Mouse (Mus musculus): ENCODE measurements around the gene Igsf9. TPM values are rescaled to one million over a fixed set of nuclear protein-coding genes. Genes with fewer than 3 reads are reported as not detected.

Igsf9 gene
- total RNA-seq, 1 experiment: 45.6 TPM

GRCm38 (mm10) chr1:172540283-172540820, 58.8 kb downstream of the Igsf9 start:
- Histone ChIP-seq H3K9me3 (ENCODE audit: control insufficient read depth, insufficient read depth, low read depth, low read length) (no peaks in the 10 kb centered on the region), H3K36me3 (ENCODE audit: control insufficient read depth, insufficient read depth, low read length, poor library complexity, severe bottlenecking) (no peaks in the 10 kb centered on the region), H3K4me1 (ENCODE audit: control insufficient read depth in 2 of 2, insufficient read depth in 2 of 2, low read length in 2 of 2, poor library complexity in 1 of 2) (0 out of 4 replicates have a peak, but pooled peaks cover 0 to 2% of the 10 kb centered on the region in 2 experiments), H3K4me3 (ENCODE audit: insufficient read depth in 1 of 2, low read depth in 1 of 2, low read length in 2 of 2, poor library complexity in 1 of 2, severe bottlenecking in 1 of 2) (no peak overlapping the region), H3K9ac (ENCODE audit: insufficient read depth, low read depth, low read length, poor library complexity, severe bottlenecking) (no peak overlapping the region), H3K27ac (ENCODE audit: insufficient read depth, low read depth, low read length, poor library complexity, severe bottlenecking) (no peak overlapping the region)
- DNase-seq (ENCODE audit: low read depth, low spot score): no peak
- in situ Hi-C loops (cut with MboI; ENCODE audit: low sequenced_read_pairs in 2 of 2, unreplicated experiment in 2 of 2): no loop called here
- no peak for TF ChIP-seq HCFC1 (IDR thresholded peaks at IDR 0.05; ENCODE audit: borderline replicate concordance, insufficient read depth, low read length)
- no peak for TF ChIP-seq ZC3H11A (IDR thresholded peaks at IDR 0.05; ENCODE audit: borderline replicate concordance, low read depth, low read length)
- TF ChIP-seq MAFK (IDR thresholded peaks at IDR 0.05; ENCODE audit: insufficient read depth, low read depth, low read length): no peak
- TF ChIP-seq CHD2 (IDR thresholded peaks at IDR 0.05; ENCODE audit: low read depth, low read length): no peak
- no peak for TF ChIP-seq ZNF384 (IDR thresholded peaks at IDR 0.05; ENCODE audit: low read depth, low read length)

- Histone ChIP-seq H3K4me1 (ENCODE audit: control insufficient read depth in 2 of 2, insufficient read depth in 2 of 2, low read length in 2 of 2, poor library complexity in 1 of 2) (peaks cover 2 to 11% of the 10 kb centered on the region in 2 experiments; a peak in 3 of 4 replicates), H3K4me3 (ENCODE audit: insufficient read depth in 1 of 2, low read depth in 1 of 2, low read length in 2 of 2, poor library complexity in 1 of 2, severe bottlenecking in 1 of 2) (no peak overlapping the region), H3K36me3 (ENCODE audit: control insufficient read depth, insufficient read depth, low read length, poor library complexity, severe bottlenecking) (no peaks in the 10 kb centered on the region), H3K27ac (ENCODE audit: insufficient read depth, low read depth, low read length, poor library complexity, severe bottlenecking) (no peak overlapping the region), H3K9me3 (ENCODE audit: control insufficient read depth, insufficient read depth, low read depth, low read length) (no peaks in the 10 kb centered on the region), H3K9ac (ENCODE audit: insufficient read depth, low read depth, low read length, poor library complexity, severe bottlenecking) (no peak overlapping the region)
- DNase-seq (ENCODE audit: low read depth, low spot score): no peak
- no peak for TF ChIP-seq CHD2 (IDR thresholded peaks at IDR 0.05; ENCODE audit: low read depth, low read length)
- TF ChIP-seq ZNF384 (IDR thresholded peaks at IDR 0.05; ENCODE audit: low read depth, low read length): no peak
- no peak for TF ChIP-seq HCFC1 (IDR thresholded peaks at IDR 0.05; ENCODE audit: borderline replicate concordance, insufficient read depth, low read length)
- TF ChIP-seq ZC3H11A (IDR thresholded peaks at IDR 0.05; ENCODE audit: borderline replicate concordance, low read depth, low read length): no peak
- no peak for TF ChIP-seq MAFK (IDR thresholded peaks at IDR 0.05; ENCODE audit: insufficient read depth, low read depth, low read length)
- in situ Hi-C loops (cut with MboI; ENCODE audit: low sequenced_read_pairs in 2 of 2, unreplicated experiment in 2 of 2): no loop called here
Observed at GRCm38 (mm10) chr1:172546062-172546461, 64.5 kb downstream of the Igsf9 start.

Other genes with a start within 250 kb of the Igsf9 start
- gene Atp1a4, start 223.4 kb upstream of the Igsf9 start, total RNA-seq (2012; rRNA removed): 1.5 and 2.2 TPM in 2 replicates
- gene Igsf8, start 220.1 kb upstream of the Igsf9 start, total RNA-seq (2012; rRNA removed): 43.5 and 108 TPM in 2 replicates
- gene Atp1a2, start 183.7 kb upstream of the Igsf9 start, total RNA-seq (2012; rRNA removed): 0.31 and 0.48 TPM in 2 replicates
- 1.2 and 1.7 TPM in 2 replicates for gene Kcnj9, start 152.5 kb upstream of the Igsf9 start, total RNA-seq (2012; rRNA removed)
- gene Kcnj10, start 140.6 kb upstream of the Igsf9 start, total RNA-seq (2012; rRNA removed): 0.80 and 1.2 TPM in 2 replicates
- gene Pigm, start 105.2 kb upstream of the Igsf9 start, total RNA-seq (2012; rRNA removed): 25.4 and 25.6 TPM in 2 replicates
- 1.6 and 2.7 TPM in 2 replicates for gene Slamf9, start 6.4 kb upstream of the Igsf9 start, total RNA-seq (2012; rRNA removed)
- 112 and 131 TPM in 2 replicates for gene Tagln2, start 18.3 kb downstream of the Igsf9 start, total RNA-seq (2012; rRNA removed)
- gene Cfap45, start 39.0 kb downstream of the Igsf9 start, total RNA-seq (2012; rRNA removed): 0.67 and 1.2 TPM in 2 replicates
- 0.09 and 0.26 TPM in 2 replicates for gene Vsig8, start 74.2 kb downstream of the Igsf9 start, total RNA-seq (2012; rRNA removed)
- not detected in 2 replicates for gene Slamf8, start 108.8 kb downstream of the Igsf9 start, total RNA-seq (2012; rRNA removed)
- gene Fcrl6, start 120.8 kb downstream of the Igsf9 start, total RNA-seq (2012; rRNA removed): not detected in 2 replicates
- 0.13 TPM in 1 of 2 replicates, not detected in the other for gene Dusp23, start 151.2 kb downstream of the Igsf9 start, total RNA-seq (2012; rRNA removed)
- not detected in 2 replicates for gene Crp, start 216.3 kb downstream of the Igsf9 start, total RNA-seq (2012; rRNA removed)

Data from ES-E14 (cell line).